Mouse (Mus musculus) forebrain, postnatal 0 days (tissue): Measurements from ENCODE around the gene Axin1. TPM values are rescaled to one million over a fixed set of nuclear protein-coding genes. Genes with fewer than 3 reads are reported as not detected.

Experiments
- ATAC-seq: fragments of 200-750 bp; cut with Nextera tagmentation; 2 replicates; pipeline ENCODE4 v1.8.0; 2017; ENCODE audit warnings: mild to moderate bottlenecking, moderate library complexity
- DNase-seq: peaks from one replicate; pipeline ENCODE4 v3.0.0-alpha.2; 2015
- H3K27ac ChIP-seq: fragments of 300-500 bp; sonication (generic); 2 replicates; pipeline ENCODE4 v1.5.1; 2014; ENCODE audit warnings: low read depth, mild to moderate bottlenecking, antibody characterized with exemption, low read length, moderate library complexity, mixed read lengths
- H3K27me3 ChIP-seq: fragments of 300-500 bp; sonication (generic); 2 replicates; pipeline ENCODE4 v1.6.1; 2014; ENCODE audit warnings: mild to moderate bottlenecking, low read length, mixed read lengths; ENCODE audit not compliant: insufficient read depth
- H3K36me3 ChIP-seq: fragments of 300-500 bp; sonication (generic); 2 replicates; pipeline ENCODE4 v1.6.1; 2014; ENCODE audit warnings: mild to moderate bottlenecking, moderate library complexity; ENCODE audit not compliant: insufficient read depth
- H3K4me1 ChIP-seq: fragments of 300-500 bp; sonication (generic); 2 replicates; pipeline ENCODE4 v1.6.1; 2014; ENCODE audit warnings: antibody characterized with exemption; ENCODE audit not compliant: insufficient read depth
- H3K4me2 ChIP-seq: fragments of 300-500 bp; sonication (generic); 2 replicates; pipeline ENCODE4 v1.6.1; 2014; ENCODE audit warnings: low read depth, mild to moderate bottlenecking, moderate library complexity
- H3K4me3 ChIP-seq: fragments of 300-500 bp; sonication (generic); 2 replicates; pipeline ENCODE4 v1.5.1; 2014; ENCODE audit warnings: low read depth, low read length, mixed read lengths
- H3K9ac ChIP-seq: fragments of 300-500 bp; sonication (generic); 2 replicates; pipeline ENCODE4 v1.6.1; 2014; ENCODE audit warnings: mild to moderate bottlenecking
- H3K9me3 ChIP-seq: fragments of 300-500 bp; sonication (generic); 2 replicates; pipeline ENCODE4 v1.6.1; 2016; ENCODE audit warnings: low read length
- CTCF ChIP-seq: sonication (generic); IDR thresholded peaks from 2 replicates; pipeline ENCODE4 v1.5.1; 2016; ENCODE audit warnings: antibody characterized with exemption, control low read depth, low read depth
- WGBS: fragments of 180-500 bp; shearing (Covaris S2); extraction: QIAGEN DNeasy Blood & Tissue Kit; methylation state at CpG from one replicate; pipeline ENCODE4 v1.1.7; 2014; 5-methylcytosine and 5-hydroxymethylcytosine counted together
- polyA plus RNA-seq: library from polyadenylated mRNA; unstranded; fragments of >200 nt; fragmentation: Nextera tagmentation; extraction: Ambion mirVana; gene quantifications from 2 replicates; pipeline ENCODE4 v1.2.1, GENCODE M21; 2015
- total RNA-seq: library from RNA; depleted of rRNA; stranded (reverse); fragments of >200 nt; gene quantifications from 2 replicates; pipeline ENCODE4 v1.2.3, GENCODE M21; 2014

Gene Axin1
- total and polyA plus RNA-seq, 2 experiments from 2014 or later: 15.1 to 47.6 TPM

GRCm38 (mm10) chr17:26119766-26120710 lies 18.4 kb upstream of the Axin1 start:
- peaks cover 9% of the 10 kb centered on the region; the same call in 1 of the 2 replicates for H3K27me3 ChIP-seq
- WGBS: 48% methylated on average over 33 of the region's 33 CpGs
- no peak overlapping the region for H3K27ac ChIP-seq
- H3K4me3 ChIP-seq: no peak overlapping the region
- ATAC-seq (0 out of 2 replicates have a peak, but pooled peaks have one; percentile 30), DNase-seq (peak; percentile 57)
- H3K4me2 ChIP-seq: no peak overlapping the region
- no peaks in the 10 kb centered on the region for H3K36me3 ChIP-seq
- TF ChIP-seq CTCF: peak; percentile 72
- H3K4me1 ChIP-seq: peaks cover 5% of the 10 kb centered on the region; the same call in 1 of the 2 replicates
- H3K9me3 ChIP-seq: no peaks in the 10 kb centered on the region
- H3K9ac ChIP-seq: no peak overlapping the region

DNA sequence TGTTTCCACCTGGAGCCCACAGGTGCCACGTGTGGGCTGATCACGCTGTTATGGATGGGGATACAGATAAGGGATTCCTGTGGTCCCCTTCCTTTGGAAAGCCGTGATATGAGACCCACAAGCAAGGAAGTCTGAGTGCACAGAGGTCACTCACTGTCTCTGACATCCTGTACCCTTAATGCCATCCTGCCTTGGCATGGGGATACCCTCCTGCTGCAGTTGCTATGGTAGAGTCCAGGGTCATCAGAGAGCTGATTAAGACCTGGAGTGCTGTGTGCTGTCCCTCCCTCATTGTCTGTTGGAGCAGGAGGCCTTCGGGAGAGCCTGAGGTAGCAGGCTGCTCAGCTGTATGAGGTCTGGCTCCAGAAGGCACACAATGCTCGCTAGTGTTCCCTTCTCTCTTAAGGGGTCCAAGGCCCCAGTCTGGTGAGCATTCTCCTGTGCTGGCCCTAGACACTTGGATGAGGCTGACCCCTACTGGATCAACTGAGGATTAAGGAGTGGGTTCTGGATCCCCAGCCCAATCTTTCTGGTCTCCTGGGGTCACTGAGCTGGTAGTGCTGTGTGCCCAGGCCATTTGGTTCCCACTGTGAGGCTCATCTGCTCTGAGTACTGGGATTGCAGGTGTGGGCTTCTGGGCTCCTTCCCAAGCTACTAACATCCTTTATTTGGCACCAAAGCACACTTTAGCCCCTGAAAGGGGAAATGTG lies 15.9 kb upstream of the Axin1 start:
- TF ChIP-seq CTCF: no peak
- no peaks in the 10 kb centered on the region for H3K9me3 ChIP-seq
- H3K4me1 ChIP-seq: peaks cover 5% of the 10 kb centered on the region; the same call in 1 of the 2 replicates
- no peak overlapping the region for H3K4me3 ChIP-seq
- WGBS: 59% methylated on average over 5 of the region's 5 CpGs
- DNase-seq (no peak), ATAC-seq (no peak)
- H3K36me3 ChIP-seq: peaks cover 18% of the 10 kb centered on the region
- H3K9ac ChIP-seq: no peak overlapping the region
- no peak overlapping the region for H3K4me2 ChIP-seq
- H3K27ac ChIP-seq: no peak overlapping the region
- H3K27me3 ChIP-seq: 0 out of 2 replicates have a peak, but pooled peaks cover 1% of the 10 kb centered on the region

DNA sequence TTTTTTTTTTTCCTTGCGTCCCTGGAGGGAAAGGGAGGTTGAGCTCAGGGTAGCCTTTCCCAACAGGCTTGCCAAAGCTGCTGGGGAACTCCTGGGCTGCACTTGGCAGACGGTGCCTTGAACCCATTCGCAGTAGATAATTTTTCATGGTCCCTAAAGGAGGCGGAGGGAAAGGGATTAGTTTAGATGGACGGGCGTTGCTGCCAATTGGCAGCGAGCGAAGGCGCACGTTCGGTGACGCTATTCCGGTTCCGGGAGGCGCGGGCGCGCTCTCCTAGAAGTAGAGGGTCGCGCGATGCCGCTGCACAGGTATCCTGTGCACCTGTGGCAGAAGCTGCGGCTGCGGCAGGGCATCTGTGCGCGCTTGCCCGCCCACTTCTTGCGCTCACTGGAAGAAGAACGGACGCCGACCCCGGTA lies 15.2 kb upstream of the Axin1 start, which contains the start of gene Mrpl28:
Gene Mrpl28 (plus strand): TSS at position 234 of the 418 bp plus-strand sequence.
- Histone ChIP-seq H3K9me3 (no peaks in the 10 kb centered on the region), H3K4me3 (peak within 1 kb of the TSS; percentile 98), H3K9ac (peak within 1 kb of the TSS; percentile 72), H3K27ac (0 out of 2 replicates have a peak within 1 kb of the TSS, but pooled peaks have one; percentile 23), H3K4me1 (peaks cover 5% of the 10 kb centered on the region; the same call in 1 of the 2 replicates), H3K36me3 (peaks cover 24% of the 10 kb centered on the region), H3K4me2 (peak within 1 kb of the TSS; percentile 83), H3K27me3 (no peaks in the 10 kb centered on the region)
- WGBS: 0% methylated on average over 32 of the region's 32 CpGs
- peak; percentile 99 for DNase-seq
- peak; percentile 96 for ATAC-seq
- TF ChIP-seq CTCF: no peak

DNA sequence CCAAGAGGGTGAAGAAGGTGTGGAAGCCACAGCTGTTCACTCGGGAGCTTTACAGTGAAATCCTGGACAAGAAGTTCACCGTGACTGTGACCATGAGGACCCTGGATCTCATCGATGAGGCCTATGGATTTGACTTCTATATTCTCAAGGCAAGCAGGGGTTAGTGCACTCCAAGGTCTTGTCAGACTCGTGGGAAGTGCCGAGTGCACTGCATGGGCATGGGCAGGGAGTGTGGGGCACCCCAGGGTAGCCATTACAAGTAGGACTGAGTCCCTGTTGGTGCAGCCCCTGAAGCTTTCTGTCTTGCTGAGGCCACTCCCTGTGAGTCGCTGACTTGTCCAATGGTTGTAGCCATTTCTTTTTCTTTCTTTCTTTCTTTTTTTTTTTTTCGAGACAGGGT lies 13.9 kb upstream of the Axin1 start:
- 92% methylated on average over 7 of the region's 7 CpGs for WGBS
- Histone ChIP-seq H3K9me3 (no peaks in the 10 kb centered on the region), H3K4me2 (peak overlapping the region; percentile 83), H3K9ac (peak overlapping the region; percentile 72; the same call in 1 of the 2 replicates), H3K27me3 (no peaks in the 10 kb centered on the region), H3K4me1 (peaks cover 5% of the 10 kb centered on the region; the same call in 1 of the 2 replicates), H3K36me3 (peaks cover 36% of the 10 kb centered on the region), H3K27ac (no peak overlapping the region), H3K4me3 (peak overlapping the region; percentile 98; the same call in 1 of the 2 replicates)
- no peak for ATAC-seq
- DNase-seq: no peak
- TF ChIP-seq CTCF: no peak

GRCm38 (mm10) chr17:26125226-26125625 lies 13.3 kb upstream of the Axin1 start:
- Histone ChIP-seq H3K27ac (no peak overlapping the region), H3K4me2 (no peak overlapping the region), H3K9ac (no peak overlapping the region), H3K27me3 (no peaks in the 10 kb centered on the region), H3K4me1 (peaks cover 5% of the 10 kb centered on the region; the same call in 1 of the 2 replicates), H3K4me3 (no peak overlapping the region), H3K9me3 (no peaks in the 10 kb centered on the region), H3K36me3 (peaks cover 43% of the 10 kb centered on the region)
- TF ChIP-seq CTCF: no peak
- ATAC-seq (no peak), DNase-seq (no peak)
- WGBS: 92% methylated on average over 10 of the region's 10 CpGs

GRCm38 (mm10) chr17:26131062-26131732 lies 7.3 kb upstream of the Axin1 start:
- Histone ChIP-seq H3K4me3 (0 out of 2 replicates have a peak overlapping the region, but pooled peaks have one; percentile 0), H3K36me3 (peaks cover 45% of the 10 kb centered on the region), H3K9me3 (no peaks in the 10 kb centered on the region), H3K4me2 (no peak overlapping the region), H3K4me1 (no peaks in the 10 kb centered on the region), H3K27ac (no peak overlapping the region), H3K9ac (no peak overlapping the region), H3K27me3 (no peaks in the 10 kb centered on the region)
- DNase-seq (no peak), ATAC-seq (peak; percentile 53; the same call in 1 of the 2 replicates)
- TF ChIP-seq CTCF: no peak
- WGBS: 74% methylated on average over 18 of the region's 18 CpGs
